Mouse (Mus musculus): ENCODE data around the gene Olfr693. TPM values are rescaled to one million over a fixed set of nuclear protein-coding genes. Genes with fewer than 3 reads are reported as not detected.
"Not testable (repeated sequence)": the region's sequence is repeated elsewhere in the genome, so short reads cannot be mapped to it uniquely, and the experiment has no call there.

Gene Olfr693
- polyA plus RNA-seq (2016; fragmentation: Nextera tagmentation; extraction: Ambion mirVana), result not detected in 2 replicates

- no peaks in the 10 kb centered on the region for H3K4me1 ChIP-seq
- no peak within 1 kb of the TSS for H3K27ac ChIP-seq
- H3K27me3 ChIP-seq (ENCODE audit: insufficient read depth, poor library complexity, severe bottlenecking), result no peaks in the 10 kb centered on the region
- no peak for DNase-seq (ENCODE audit: low spot score)
- H3K36me3 ChIP-seq, result no peaks in the 10 kb centered on the region
- H3K4me3 ChIP-seq, result no peak within 1 kb of the TSS
- H3K9me3 ChIP-seq, result no peaks in the 10 kb centered on the region
These were observed at the start of gene Olfr693 for GRCm38 (mm10) chr7:106680484-106680883. Olfr693 (minus strand) TSS chr7:106680584.

GRCm38 (mm10) chr7:106725654-106726053 lies 45.3 kb upstream of the Olfr693 start:
- H3K36me3 ChIP-seq; H3K27ac ChIP-seq; DNase-seq (ENCODE audit: low spot score); H3K9me3 ChIP-seq; H3K27me3 ChIP-seq (ENCODE audit: insufficient read depth, poor library complexity, severe bottlenecking); H3K4me1 ChIP-seq; H3K4me3 ChIP-seq: not testable (repeated sequence)
- 79% methylated on average over 2 of the region's 2 CpGs for WGBS

- Histone ChIP-seq H3K36me3 (no peaks in the 10 kb centered on the region), H3K4me1 (no peaks in the 10 kb centered on the region), H3K27ac (no peak within 1 kb of the TSS), H3K27me3 (ENCODE audit: insufficient read depth, poor library complexity, severe bottlenecking) (no peaks in the 10 kb centered on the region), H3K9me3 (no peaks in the 10 kb centered on the region), H3K4me3 (no peak within 1 kb of the TSS)
- DNase-seq (ENCODE audit: low spot score), result no peak
These were observed 35.9 kb upstream of the Olfr693 start, which contains the start of gene Olfr695 for GRCm38 (mm10) chr7:106716296-106716695. Olfr695 (minus strand) TSS chr7:106716396.

- H3K4me1 ChIP-seq, result no peaks in the 10 kb centered on the region
- 79% methylated on average over 6 of the region's 6 CpGs for WGBS
- no peaks in the 10 kb centered on the region for H3K27me3 ChIP-seq (ENCODE audit: insufficient read depth, poor library complexity, severe bottlenecking)
- no peak overlapping the region for H3K4me3 ChIP-seq
- no peak overlapping the region for H3K27ac ChIP-seq
- DNase-seq (ENCODE audit: low spot score), result no peak
- H3K9me3 ChIP-seq, result no peaks in the 10 kb centered on the region
- no peaks in the 10 kb centered on the region for H3K36me3 ChIP-seq
These were observed 31.1 kb upstream of the Olfr693 start for GRCm38 (mm10) chr7:106711463-106711862.

DNA sequence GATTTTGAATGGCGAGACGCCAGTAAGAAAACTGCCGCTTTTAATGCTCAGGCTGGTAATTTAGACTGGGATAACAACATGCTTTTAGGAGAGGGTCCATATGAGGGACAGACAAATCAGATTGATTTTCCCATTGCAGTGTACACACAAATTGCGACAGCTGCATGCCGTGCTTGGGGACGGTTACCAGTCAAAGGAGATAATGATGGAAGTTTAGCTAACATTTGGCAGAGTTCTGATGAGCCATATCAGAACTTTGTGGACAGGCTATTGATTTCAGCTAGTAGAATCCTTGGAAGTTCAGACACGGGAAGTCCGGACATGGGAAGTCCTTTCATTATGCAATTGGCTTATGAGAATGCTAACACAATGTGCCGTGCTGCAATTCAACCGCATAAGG lies 27.3 kb upstream of the Olfr693 start:
- not testable (repeated sequence) for H3K4me3 ChIP-seq; H3K9me3 ChIP-seq; H3K27ac ChIP-seq; H3K36me3 ChIP-seq; H3K4me1 ChIP-seq; H3K27me3 ChIP-seq (ENCODE audit: insufficient read depth, poor library complexity, severe bottlenecking); DNase-seq (ENCODE audit: low spot score)
- 89% methylated on average over 10 of the region's 10 CpGs for WGBS

DNA sequence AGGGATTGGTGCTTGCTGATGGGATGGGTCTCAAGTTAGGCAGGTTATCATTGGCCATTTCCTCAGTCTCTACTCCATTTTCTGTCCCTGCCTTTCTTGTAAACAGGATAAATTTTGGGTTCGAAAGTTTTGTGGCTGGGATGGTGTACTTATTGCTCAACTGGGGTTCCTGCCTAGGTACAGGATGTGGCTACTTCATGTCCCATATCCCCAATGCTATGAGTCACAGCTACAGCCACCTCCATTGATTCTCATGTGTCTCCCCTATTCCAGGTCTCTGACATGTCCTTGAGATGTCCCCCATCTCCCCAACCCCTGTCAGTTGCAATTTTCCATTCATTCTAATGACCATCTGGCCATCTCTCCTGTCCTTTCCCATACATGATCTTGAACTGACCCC lies 16.5 kb upstream of the Olfr693 start:
- no peak overlapping the region for H3K27ac ChIP-seq
- no peaks in the 10 kb centered on the region for H3K4me1 ChIP-seq
- WGBS, result 68% methylated on average over 1 of the region's 1 CpGs
- H3K4me3 ChIP-seq, result no peak overlapping the region
- H3K27me3 ChIP-seq (ENCODE audit: insufficient read depth, poor library complexity, severe bottlenecking), result no peaks in the 10 kb centered on the region
- H3K36me3 ChIP-seq, result no peaks in the 10 kb centered on the region
- no peaks in the 10 kb centered on the region for H3K9me3 ChIP-seq
- DNase-seq (ENCODE audit: low spot score), result no peak

- H3K4me1 ChIP-seq, result no peaks in the 10 kb centered on the region
- 61% methylated on average over 3 of the region's 3 CpGs for WGBS
- DNase-seq (ENCODE audit: low spot score), result no peak
- H3K27ac ChIP-seq, result no peak overlapping the region
- no peaks in the 10 kb centered on the region for H3K27me3 ChIP-seq (ENCODE audit: insufficient read depth, poor library complexity, severe bottlenecking)
- H3K4me3 ChIP-seq, result no peak overlapping the region
- H3K9me3 ChIP-seq, result no peaks in the 10 kb centered on the region
- no peaks in the 10 kb centered on the region for H3K36me3 ChIP-seq
These were observed 12.6 kb upstream of the Olfr693 start for GRCm38 (mm10) chr7:106692976-106693375.

DNA sequence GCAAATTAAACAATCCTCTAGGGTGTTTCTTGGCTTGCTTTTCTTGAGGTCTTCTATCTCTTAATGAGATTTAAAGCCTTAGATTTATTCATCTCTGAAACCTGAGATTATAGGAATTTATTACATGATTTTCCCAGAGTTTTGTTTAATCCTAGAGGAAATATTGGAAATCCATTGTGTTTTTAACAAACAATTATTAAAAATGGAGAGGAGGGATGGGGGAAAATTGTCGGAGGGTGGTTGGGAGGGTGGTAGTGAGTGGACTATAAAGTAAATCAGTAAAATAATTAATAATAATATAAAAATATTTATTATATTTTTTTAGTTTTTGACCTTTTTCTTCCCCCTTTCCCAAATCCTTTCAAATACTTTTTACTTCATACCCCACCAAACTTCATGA lies 11.3 kb upstream of the Olfr693 start, which contains the start of gene Olfr694:
Olfr694 (minus strand) TSS at position 101 of the 400 bp plus-strand sequence.
- Histone ChIP-seq H3K4me1 (no peaks in the 10 kb centered on the region), H3K9me3 (no peaks in the 10 kb centered on the region), H3K27me3 (ENCODE audit: insufficient read depth, poor library complexity, severe bottlenecking) (no peaks in the 10 kb centered on the region), H3K27ac (no peak within 1 kb of the TSS), H3K4me3 (no peak within 1 kb of the TSS), H3K36me3 (no peaks in the 10 kb centered on the region)
- no peak for DNase-seq (ENCODE audit: low spot score)
- 95% methylated on average over 1 of the region's 1 CpGs for WGBS

GRCm38 (mm10) chr7:106685382-106685781 lies 5.0 kb upstream of the Olfr693 start:
- DNase-seq (ENCODE audit: low spot score), result no peak
- WGBS, result 83% methylated on average over 2 of the region's 2 CpGs
- no peaks in the 10 kb centered on the region for H3K4me1 ChIP-seq
- H3K4me3 ChIP-seq, result no peak overlapping the region
- no peaks in the 10 kb centered on the region for H3K36me3 ChIP-seq
- H3K27ac ChIP-seq, result no peak overlapping the region
- no peaks in the 10 kb centered on the region for H3K9me3 ChIP-seq
- no peaks in the 10 kb centered on the region for H3K27me3 ChIP-seq (ENCODE audit: insufficient read depth, poor library complexity, severe bottlenecking)

DNA sequence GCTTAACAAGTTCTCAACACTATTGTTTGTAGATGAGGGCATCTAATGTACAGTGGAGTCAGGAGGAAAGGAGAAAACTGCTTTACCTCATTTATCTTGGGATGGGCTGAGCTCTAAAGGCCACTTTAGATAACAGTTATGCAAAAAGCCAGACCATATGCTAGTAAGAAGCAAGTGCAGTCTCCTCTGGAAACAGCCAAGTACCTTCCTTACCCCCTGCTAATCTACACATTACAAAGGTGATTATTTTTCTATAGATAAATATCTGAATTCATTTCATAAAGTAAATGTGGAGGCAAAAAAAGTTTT lies 28.1 kb downstream of the Olfr693 start:
- no peak for DNase-seq (ENCODE audit: low spot score)

DNA sequence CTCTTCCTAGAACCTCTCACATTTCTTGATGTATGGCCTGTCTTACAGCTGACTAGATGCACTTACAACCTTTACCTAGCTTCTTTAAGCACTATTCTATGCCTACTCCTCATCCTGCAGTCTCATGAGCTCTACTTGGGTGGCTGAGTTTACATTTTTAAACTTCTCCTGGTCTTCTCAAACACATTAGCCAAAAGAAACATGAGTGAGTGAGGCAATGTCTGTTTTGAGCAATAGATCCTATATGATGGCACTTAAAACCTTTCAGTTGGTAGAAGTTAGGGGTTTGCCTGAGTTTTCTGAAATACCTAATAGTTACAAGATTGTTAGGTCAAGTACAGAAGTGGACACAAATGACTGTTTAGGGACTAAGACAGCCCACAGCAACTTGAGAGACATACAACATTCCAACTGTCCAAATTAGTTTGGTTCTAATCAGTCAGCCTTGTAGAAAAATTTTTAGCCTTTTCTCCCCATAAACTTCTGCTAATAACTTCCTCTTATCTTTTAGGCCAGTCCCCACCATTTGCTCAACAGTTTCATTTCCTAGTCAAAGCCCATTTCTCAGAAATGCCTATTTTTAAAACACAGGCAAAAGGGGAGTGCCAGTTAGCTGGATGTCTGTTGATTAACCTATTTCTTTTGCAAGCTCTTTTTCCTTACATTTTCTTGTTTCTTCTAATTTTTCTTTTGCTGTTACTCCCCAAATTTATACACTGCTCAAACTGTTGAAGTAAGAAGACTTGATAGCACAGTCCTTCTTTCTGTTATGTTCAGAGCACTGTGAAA lies 28.6 kb downstream of the Olfr693 start:
- Histone ChIP-seq H3K27me3 (ENCODE audit: insufficient read depth, poor library complexity, severe bottlenecking) (no peaks in the 10 kb centered on the region), H3K4me3 (no peak overlapping the region), H3K4me1 (no peaks in the 10 kb centered on the region), H3K36me3 (no peaks in the 10 kb centered on the region), H3K27ac (no peak overlapping the region), H3K9me3 (no peaks in the 10 kb centered on the region)
- no peak for DNase-seq (ENCODE audit: low spot score)

More for the DNA sequence above, 28.1 kb downstream of the Olfr693 start:
- Histone ChIP-seq H3K4me3 (no peak overlapping the region), H3K27me3 (ENCODE audit: insufficient read depth, poor library complexity, severe bottlenecking) (no peaks in the 10 kb centered on the region), H3K27ac (no peak overlapping the region), H3K9me3 (no peaks in the 10 kb centered on the region), H3K36me3 (no peaks in the 10 kb centered on the region), H3K4me1 (no peaks in the 10 kb centered on the region)

- no peaks in the 10 kb centered on the region for H3K9me3 ChIP-seq
- whole genome bisulfite sequencing, result 73% methylated on average over 1 of the region's 1 CpGs
These were observed 30.6 kb downstream of the Olfr693 start for GRCm38 (mm10) chr7:106649774-106650173.

DNA sequence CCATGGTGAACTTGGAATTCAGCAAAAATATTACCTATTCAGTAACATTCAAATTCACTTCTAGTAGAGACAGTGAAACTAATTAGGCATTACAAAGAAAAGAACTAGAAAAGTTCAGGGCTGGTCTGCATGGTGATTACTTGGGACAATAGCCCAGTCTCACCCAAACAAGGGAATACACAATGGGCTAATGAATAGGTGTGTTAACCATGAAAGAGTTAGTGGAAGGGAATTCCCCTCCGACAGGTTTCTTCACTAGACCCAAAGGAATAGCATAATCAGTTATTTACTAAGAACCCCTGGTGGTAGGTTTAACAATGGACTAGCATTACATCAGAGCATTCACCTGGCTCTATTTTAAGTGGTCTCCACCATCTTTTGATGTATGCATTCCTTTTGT lies 35.1 kb downstream of the Olfr693 start:
- no peaks in the 10 kb centered on the region for H3K4me1 ChIP-seq

More at GRCm38 (mm10) chr7:106649774-106650173, 30.6 kb downstream of the Olfr693 start:
- DNase-seq (ENCODE audit: low spot score), result no peak
- Histone ChIP-seq H3K27ac (no peak overlapping the region), H3K4me3 (no peak overlapping the region), H3K4me1 (no peaks in the 10 kb centered on the region), H3K27me3 (ENCODE audit: insufficient read depth, poor library complexity, severe bottlenecking) (no peaks in the 10 kb centered on the region), H3K36me3 (no peaks in the 10 kb centered on the region)

More for the DNA sequence above, 35.1 kb downstream of the Olfr693 start:
- H3K9me3 ChIP-seq, result no peaks in the 10 kb centered on the region
- H3K27me3 ChIP-seq (ENCODE audit: insufficient read depth, poor library complexity, severe bottlenecking), result no peaks in the 10 kb centered on the region
- H3K27ac ChIP-seq, result no peak overlapping the region
- no peak for DNase-seq (ENCODE audit: low spot score)
- 80% methylated on average over 1 of the region's 1 CpGs for WGBS
- no peak overlapping the region for H3K4me3 ChIP-seq
- no peaks in the 10 kb centered on the region for H3K36me3 ChIP-seq
